Mouse (Mus musculus): ENCODE data around the gene Kbtbd4. TPM values are rescaled to one million over a fixed set of nuclear protein-coding genes. Genes with fewer than 3 reads are reported as not detected.

The Kbtbd4 gene
- polyA plus RNA-seq, 1 experiment: 29.1 TPM

DNA sequence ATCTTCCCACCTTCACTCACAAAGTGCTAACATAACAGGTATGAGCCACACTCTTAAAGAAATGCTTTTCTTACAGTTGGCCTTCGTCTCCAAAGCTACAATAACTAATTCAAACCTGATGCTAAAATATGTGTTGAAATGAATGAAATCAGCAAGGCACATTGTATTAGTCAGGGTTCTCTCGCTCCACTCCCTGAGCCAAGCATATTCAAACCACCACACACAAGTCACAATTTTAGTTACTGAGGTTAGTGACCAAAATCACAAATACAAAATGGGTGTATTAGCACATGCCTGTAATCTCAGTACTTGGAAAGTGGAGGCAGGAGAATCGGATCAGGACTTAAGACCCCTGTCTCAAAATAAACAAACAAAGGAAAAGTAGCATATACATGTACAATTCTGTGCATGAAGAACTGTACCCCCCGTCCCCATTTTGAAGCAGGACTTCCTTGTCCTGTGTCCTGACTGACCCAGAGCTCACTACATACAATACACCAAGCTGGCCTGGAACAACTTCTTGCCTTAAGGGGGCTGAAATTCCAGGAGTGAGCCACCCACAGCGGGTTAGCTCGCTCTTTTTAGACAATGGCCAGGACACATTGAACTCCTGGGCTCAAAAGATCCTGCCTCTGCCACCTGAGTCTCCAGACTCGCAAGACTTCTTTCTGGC is 12.2 kb downstream of the Kbtbd4 start:
- H3K4me3 ChIP-seq (ENCODE audit: control insufficient read depth, insufficient read depth, low read length): peak overlapping the region; percentile 99
- DNase-seq: peak; percentile 9
- TF ChIP-seq POLR2A (IDR thresholded peaks at IDR 0.05; ENCODE audit: control insufficient read depth, extremely low read depth, insufficient read depth, low read length, poor library complexity): no peak
- TF ChIP-seq CTCF (IDR thresholded peaks at IDR 0.05; ENCODE audit: borderline replicate concordance, control insufficient read depth, extremely low read depth, insufficient read depth, low read length, poor library complexity): no peak
- peak overlapping the region; percentile 6; the same call in 1 of the 2 replicates for H3K27ac ChIP-seq (ENCODE audit: control insufficient read depth, insufficient read depth, low read length)
- peaks cover 8% of the 10 kb centered on the region for H3K36me3 ChIP-seq (ENCODE audit: control insufficient read depth, insufficient read depth, low read length)
- no peaks in the 10 kb centered on the region for H3K27me3 ChIP-seq (ENCODE audit: control insufficient read depth, insufficient read depth, low read length)
- H3K4me1 ChIP-seq (replicated peaks; ENCODE audit: control insufficient read depth, insufficient read depth, low read length): peaks cover 13% of the 10 kb centered on the region
- 34% methylated on average over 7 of the region's 7 CpGs for WGBS

DNA sequence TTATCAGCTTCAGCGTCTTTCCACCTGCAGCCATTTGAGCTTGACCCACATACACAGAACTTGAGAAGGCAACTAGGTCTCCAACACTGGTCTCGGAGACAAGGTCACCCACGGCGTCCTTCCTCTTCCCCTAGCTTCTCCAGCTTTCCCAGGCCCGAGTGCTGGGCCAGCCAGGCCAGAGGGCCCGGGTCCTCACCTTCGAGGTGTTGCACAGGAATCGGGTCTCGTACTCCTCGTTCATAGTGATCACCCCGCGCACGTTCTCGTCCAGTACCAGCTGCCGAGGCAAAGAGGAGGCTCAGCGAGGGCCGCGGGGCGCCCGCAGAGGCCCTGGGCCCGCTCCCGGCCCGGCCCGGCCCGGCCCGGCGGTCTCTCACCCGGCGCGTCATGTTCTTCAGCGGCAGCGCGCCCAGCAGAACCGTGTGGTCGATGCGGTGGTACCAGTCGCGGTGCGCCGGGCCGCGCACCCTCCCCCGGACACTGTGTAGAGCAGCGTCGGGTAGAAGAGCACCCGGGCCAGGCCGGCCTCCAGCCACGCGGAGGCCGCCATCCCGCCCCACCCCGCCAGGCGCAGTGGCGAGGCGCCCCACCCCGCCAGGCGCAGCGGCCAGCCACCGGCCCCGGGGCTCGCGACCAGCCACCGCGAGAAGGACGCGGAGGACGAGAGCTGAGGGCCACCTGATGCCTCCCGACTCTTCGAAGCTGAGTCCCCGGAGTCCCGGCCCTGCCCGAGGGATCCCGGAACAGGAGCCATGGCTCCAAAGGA is 12.9 kb downstream of the Kbtbd4 start:
- TF ChIP-seq POLR2A (IDR thresholded peaks at IDR 0.05; ENCODE audit: control insufficient read depth, extremely low read depth, insufficient read depth, low read length, poor library complexity): no peak
- peak; percentile 59; the same call in 1 of the 2 replicates for TF ChIP-seq CTCF (IDR thresholded peaks at IDR 0.05; ENCODE audit: borderline replicate concordance, control insufficient read depth, extremely low read depth, insufficient read depth, low read length, poor library complexity)
- peak overlapping the region; percentile 6; the same call in 1 of the 2 replicates for H3K27ac ChIP-seq (ENCODE audit: control insufficient read depth, insufficient read depth, low read length)
- H3K36me3 ChIP-seq (ENCODE audit: control insufficient read depth, insufficient read depth, low read length): peaks cover 4% of the 10 kb centered on the region; the same call in 1 of the 2 replicates
- peak overlapping the region; percentile 99 for H3K4me3 ChIP-seq (ENCODE audit: control insufficient read depth, insufficient read depth, low read length)
- peak; percentile 47 for DNase-seq
- no peaks in the 10 kb centered on the region for H3K27me3 ChIP-seq (ENCODE audit: control insufficient read depth, insufficient read depth, low read length)
- H3K4me1 ChIP-seq (replicated peaks; ENCODE audit: control insufficient read depth, insufficient read depth, low read length): peaks cover 13% of the 10 kb centered on the region
- 2% methylated on average over 60 of the region's 73 CpGs for WGBS

DNA sequence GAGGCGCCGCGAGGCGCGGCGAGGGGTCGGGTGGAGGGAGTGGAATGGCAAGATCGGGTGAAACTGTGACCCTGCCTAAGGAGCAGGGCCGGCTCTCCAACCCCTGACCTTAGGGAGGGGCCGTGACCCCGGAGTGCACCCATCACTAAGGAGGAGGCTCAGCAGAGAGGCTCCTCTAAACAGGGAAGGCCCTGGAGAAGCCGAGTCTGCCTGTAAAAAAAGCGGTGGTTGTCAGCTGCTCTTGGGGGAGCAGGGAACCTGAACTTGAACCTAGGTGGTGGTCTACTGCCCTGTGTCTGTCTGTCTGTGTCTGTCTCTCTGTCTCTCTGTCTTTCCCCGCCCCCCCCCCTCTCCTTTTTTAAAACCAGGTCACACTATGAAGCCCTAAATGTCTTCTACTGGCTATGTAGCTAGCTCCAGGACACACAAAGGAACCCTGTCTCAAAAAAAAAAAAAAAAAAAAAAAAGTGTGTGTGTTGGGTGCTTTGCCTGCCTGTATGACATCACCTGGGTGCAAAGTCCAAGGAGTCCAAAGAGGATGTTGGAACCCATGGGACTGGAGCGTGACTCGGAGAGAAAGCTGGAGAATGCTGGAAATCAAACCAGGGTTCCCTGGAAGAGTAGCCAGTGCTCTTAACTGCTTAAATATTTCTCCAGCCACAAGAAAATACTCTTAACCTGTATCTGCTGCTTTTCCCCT is 13.6 kb downstream of the Kbtbd4 start:
- TF ChIP-seq CTCF (IDR thresholded peaks at IDR 0.05; ENCODE audit: borderline replicate concordance, control insufficient read depth, extremely low read depth, insufficient read depth, low read length, poor library complexity) (no peak), POLR2A (IDR thresholded peaks at IDR 0.05; ENCODE audit: control insufficient read depth, extremely low read depth, insufficient read depth, low read length, poor library complexity) (0 out of 2 replicates have a peak, but pooled peaks have one; percentile 18)
- H3K27ac ChIP-seq (ENCODE audit: control insufficient read depth, insufficient read depth, low read length): peak overlapping the region; percentile 0; the same call in 1 of the 2 replicates
- DNase-seq: no peak
- no peaks in the 10 kb centered on the region for H3K27me3 ChIP-seq (ENCODE audit: control insufficient read depth, insufficient read depth, low read length)
- peaks cover 13% of the 10 kb centered on the region for H3K4me1 ChIP-seq (replicated peaks; ENCODE audit: control insufficient read depth, insufficient read depth, low read length)
- 15% methylated on average over 16 of the region's 16 CpGs for WGBS
- peak overlapping the region; percentile 99 for H3K4me3 ChIP-seq (ENCODE audit: control insufficient read depth, insufficient read depth, low read length)
- H3K36me3 ChIP-seq (ENCODE audit: control insufficient read depth, insufficient read depth, low read length): no peaks in the 10 kb centered on the region

DNA sequence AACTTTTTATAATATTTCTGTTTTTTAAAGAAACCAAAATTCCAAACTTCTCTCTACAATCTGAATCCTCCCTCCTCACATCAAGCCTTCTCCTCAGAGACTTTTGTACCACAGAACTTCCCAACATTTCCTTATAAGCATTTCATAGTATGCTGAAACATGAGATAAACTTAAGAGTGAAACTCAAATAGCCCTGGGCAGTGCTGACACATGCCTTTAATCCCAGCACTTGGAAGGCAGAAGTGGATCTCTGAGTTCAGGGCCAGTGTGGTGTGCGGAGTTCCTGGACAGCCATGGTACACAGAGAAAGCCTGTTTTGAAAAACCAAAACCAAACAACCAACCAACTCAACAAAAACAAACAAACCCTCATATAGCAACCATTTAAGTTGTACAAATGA is 16.6 kb downstream of the Kbtbd4 start:
- DNase-seq: no peak
- Histone ChIP-seq H3K27ac (ENCODE audit: control insufficient read depth, insufficient read depth, low read length) (no peak overlapping the region), H3K27me3 (ENCODE audit: control insufficient read depth, insufficient read depth, low read length) (no peaks in the 10 kb centered on the region), H3K36me3 (ENCODE audit: control insufficient read depth, insufficient read depth, low read length) (no peaks in the 10 kb centered on the region), H3K4me3 (ENCODE audit: control insufficient read depth, insufficient read depth, low read length) (no peak overlapping the region), H3K4me1 (replicated peaks; ENCODE audit: control insufficient read depth, insufficient read depth, low read length) (peaks cover 11% of the 10 kb centered on the region)
- WGBS: 90% methylated on average over 1 of the region's 1 CpGs
- TF ChIP-seq POLR2A (IDR thresholded peaks at IDR 0.05; ENCODE audit: control insufficient read depth, extremely low read depth, insufficient read depth, low read length, poor library complexity): no peak
- TF ChIP-seq CTCF (IDR thresholded peaks at IDR 0.05; ENCODE audit: borderline replicate concordance, control insufficient read depth, extremely low read depth, insufficient read depth, low read length, poor library complexity): no peak

DNA sequence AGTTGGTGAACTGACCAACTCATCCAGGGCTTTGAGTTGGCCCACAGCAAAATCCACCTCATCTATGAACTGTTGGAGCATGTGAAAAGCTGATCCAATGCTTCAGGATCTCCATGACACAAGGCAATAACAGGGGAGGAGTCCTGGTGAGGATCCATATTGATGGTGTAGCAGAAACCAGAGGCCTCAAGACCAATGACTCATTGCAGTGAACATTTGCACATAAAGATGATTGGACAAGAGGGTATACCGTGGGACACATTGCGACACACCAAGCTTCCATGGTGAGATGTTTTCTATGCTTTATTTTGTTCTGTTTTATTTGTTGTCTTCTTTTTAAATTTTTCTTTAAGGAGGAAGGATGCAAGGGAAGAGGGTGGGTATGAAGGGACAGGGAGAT is 18.1 kb downstream of the Kbtbd4 start:
- no peak overlapping the region for H3K27ac ChIP-seq (ENCODE audit: control insufficient read depth, insufficient read depth, low read length)
- DNase-seq: no peak
- H3K36me3 ChIP-seq (ENCODE audit: control insufficient read depth, insufficient read depth, low read length): no peaks in the 10 kb centered on the region
- H3K4me3 ChIP-seq (ENCODE audit: control insufficient read depth, insufficient read depth, low read length): no peak overlapping the region
- WGBS: 93% methylated on average over 2 of the region's 2 CpGs
- H3K4me1 ChIP-seq (replicated peaks; ENCODE audit: control insufficient read depth, insufficient read depth, low read length): peaks cover 5% of the 10 kb centered on the region
- no peak for TF ChIP-seq POLR2A (IDR thresholded peaks at IDR 0.05; ENCODE audit: control insufficient read depth, extremely low read depth, insufficient read depth, low read length, poor library complexity)
- no peak for TF ChIP-seq CTCF (IDR thresholded peaks at IDR 0.05; ENCODE audit: borderline replicate concordance, control insufficient read depth, extremely low read depth, insufficient read depth, low read length, poor library complexity)
- H3K27me3 ChIP-seq (ENCODE audit: control insufficient read depth, insufficient read depth, low read length): no peaks in the 10 kb centered on the region

DNA sequence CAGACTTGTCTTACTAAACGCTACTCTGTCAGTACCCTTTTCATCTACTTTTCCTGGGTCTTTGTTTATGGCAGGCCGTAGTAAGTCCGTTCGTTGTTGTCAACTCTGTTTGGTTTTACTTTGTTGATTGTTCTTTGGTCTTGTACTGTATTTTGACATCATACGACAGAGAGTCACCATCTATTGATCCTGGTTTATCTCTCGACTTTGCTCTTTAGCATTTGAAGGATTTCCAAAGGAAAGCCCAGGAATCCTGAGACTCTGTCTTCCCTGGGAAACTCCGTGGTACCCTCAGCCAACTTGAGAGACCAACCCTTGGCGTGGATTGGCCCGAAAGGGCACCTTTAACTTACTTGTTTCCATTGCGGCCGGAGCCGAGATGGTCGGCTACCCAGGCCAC is 24.0 kb downstream of the Kbtbd4 start:
- no peaks in the 10 kb centered on the region for H3K4me1 ChIP-seq (replicated peaks; ENCODE audit: control insufficient read depth, insufficient read depth, low read length)
- TF ChIP-seq POLR2A (IDR thresholded peaks at IDR 0.05; ENCODE audit: control insufficient read depth, extremely low read depth, insufficient read depth, low read length, poor library complexity): no peak
- TF ChIP-seq CTCF (IDR thresholded peaks at IDR 0.05; ENCODE audit: borderline replicate concordance, control insufficient read depth, extremely low read depth, insufficient read depth, low read length, poor library complexity): no peak
- H3K36me3 ChIP-seq (ENCODE audit: control insufficient read depth, insufficient read depth, low read length): no peaks in the 10 kb centered on the region
- no peak overlapping the region for H3K4me3 ChIP-seq (ENCODE audit: control insufficient read depth, insufficient read depth, low read length)
- no peak overlapping the region for H3K27ac ChIP-seq (ENCODE audit: control insufficient read depth, insufficient read depth, low read length)
- no peak for DNase-seq
- no peaks in the 10 kb centered on the region for H3K27me3 ChIP-seq (ENCODE audit: control insufficient read depth, insufficient read depth, low read length)
- 93% methylated on average over 13 of the region's 13 CpGs for WGBS

Measured in thymus, adult 2 months (tissue).